Mouse (Mus musculus) liver, embryonic 11.5 days (tissue): Measurements from ENCODE around the gene Phc1. TPM values are rescaled to one million over a fixed set of nuclear protein-coding genes. Genes with fewer than 3 reads are reported as not detected.
"Not testable (repeated sequence)": the region's sequence is repeated elsewhere in the genome, so short reads cannot be mapped to it uniquely, and the experiment has no call there.

Experiments used
- ATAC-seq: fragments of 200-750 bp; cut with Nextera tagmentation; replicated peaks from 2 replicates; pipeline ENCODE4 v1.8.0; 2017; ENCODE audit warnings: moderate number of reproducible peaks, mild to moderate bottlenecking, moderate TSS enrichment, moderate library complexity; ENCODE audit not compliant: low FRiP score
- DNase-seq: peaks from one replicate; pipeline ENCODE4 v3.0.0-alpha.2; 2017; ENCODE audit warnings: low spot score
- H3K27ac ChIP-seq: fragments of 300-500 bp; sonication (generic); 2 replicates; pipeline ENCODE4 v1.5.1; 2014; ENCODE audit warnings: mild to moderate bottlenecking, low read depth, low read length, control low read depth
- H3K27me3 ChIP-seq: fragments of 300-500 bp; sonication (generic); replicated peaks from 2 replicates; pipeline ENCODE4 v1.6.1; 2014; ENCODE audit warnings: low read length, mixed read lengths; ENCODE audit not compliant: control insufficient read depth, insufficient read depth
- H3K36me3 ChIP-seq: fragments of 300-500 bp; sonication (generic); 2 replicates; pipeline ENCODE4 v1.6.1; 2014; ENCODE audit warnings: mild to moderate bottlenecking, low read length, moderate library complexity, mixed read lengths; ENCODE audit not compliant: control insufficient read depth, insufficient read depth
- H3K4me1 ChIP-seq: fragments of 300-500 bp; sonication (generic); replicated peaks from 2 replicates; pipeline ENCODE4 v1.6.1; 2014; ENCODE audit warnings: low read length, mixed read lengths; ENCODE audit not compliant: control insufficient read depth, insufficient read depth
- H3K4me2 ChIP-seq: fragments of 300-500 bp; sonication (generic); 2 replicates; pipeline ENCODE4 v1.6.1; 2014; ENCODE audit warnings: mild to moderate bottlenecking, control low read depth, moderate library complexity
- H3K4me3 ChIP-seq: fragments of 300-500 bp; sonication (generic); 2 replicates; pipeline ENCODE4 v1.5.1; 2014; ENCODE audit warnings: low read depth, low read length, control low read depth
- H3K9ac ChIP-seq: fragments of 300-500 bp; sonication (generic); 2 replicates; pipeline ENCODE4 v1.6.1; 2014; ENCODE audit warnings: low read depth, low read length, control low read depth
- H3K9me3 ChIP-seq: fragments of 300-500 bp; sonication (generic); 2 replicates; pipeline ENCODE4 v1.6.1; 2016; ENCODE audit warnings: low read length, inconsistent platforms, mixed read lengths; ENCODE audit not compliant: control insufficient read depth
- WGBS: fragments of 180-500 bp; shearing (Covaris S2); extraction: QIAGEN DNeasy Blood & Tissue Kit; methylation state at CpG from one replicate; pipeline ENCODE4 v1.1.7; 2014; 5-methylcytosine and 5-hydroxymethylcytosine counted together
- polyA plus RNA-seq: library from polyadenylated mRNA; unstranded; fragments of >200 nt; fragmentation: Nextera tagmentation; extraction: Ambion mirVana; gene quantifications from 2 replicates; pipeline ENCODE4 v1.2.1, GENCODE M21; 2014

Phc1 gene
- polyA plus RNA-seq, result 12.4 and 14.7 TPM in 2 replicates

- H3K27ac ChIP-seq, result peak within 1 kb of the TSS; percentile 66
- no peaks in the 10 kb centered on the region for H3K9me3 ChIP-seq
- 3% methylated on average over 17 of the region's 17 CpGs for WGBS
- DNase-seq (no peak), ATAC-seq (no peak; the same call in 1 of the 2 replicates)
- H3K4me2 ChIP-seq, result peak within 1 kb of the TSS; percentile 64
- peaks cover 23% of the 10 kb centered on the region for H3K4me1 ChIP-seq
- no peaks in the 10 kb centered on the region for H3K36me3 ChIP-seq
- no peaks in the 10 kb centered on the region for H3K27me3 ChIP-seq
- H3K9ac ChIP-seq, result peak within 1 kb of the TSS; percentile 71
- peak within 1 kb of the TSS; percentile 75 for H3K4me3 ChIP-seq
These were observed at the start of gene Phc1 for GRCm38 (mm10) chr6:122340349-122341000. Gene Phc1, minus strand, starts transcription at chr6:122340561.

- peak overlapping the region; percentile 90; the same call in 1 of the 2 replicates for H3K9ac ChIP-seq
- DNase-seq, ATAC-seq, H3K9me3 ChIP-seq, H3K27ac ChIP-seq, H3K27me3 ChIP-seq, H3K36me3 ChIP-seq, H3K4me1 ChIP-seq, H3K4me3 ChIP-seq: not testable (repeated sequence)
- WGBS, result 75% methylated on average over 3 of the region's 3 CpGs
- peak overlapping the region; percentile 68 for H3K4me2 ChIP-seq
These were observed 49.6 kb upstream of the Phc1 start for GRCm38 (mm10) chr6:122389986-122390385.

DNA sequence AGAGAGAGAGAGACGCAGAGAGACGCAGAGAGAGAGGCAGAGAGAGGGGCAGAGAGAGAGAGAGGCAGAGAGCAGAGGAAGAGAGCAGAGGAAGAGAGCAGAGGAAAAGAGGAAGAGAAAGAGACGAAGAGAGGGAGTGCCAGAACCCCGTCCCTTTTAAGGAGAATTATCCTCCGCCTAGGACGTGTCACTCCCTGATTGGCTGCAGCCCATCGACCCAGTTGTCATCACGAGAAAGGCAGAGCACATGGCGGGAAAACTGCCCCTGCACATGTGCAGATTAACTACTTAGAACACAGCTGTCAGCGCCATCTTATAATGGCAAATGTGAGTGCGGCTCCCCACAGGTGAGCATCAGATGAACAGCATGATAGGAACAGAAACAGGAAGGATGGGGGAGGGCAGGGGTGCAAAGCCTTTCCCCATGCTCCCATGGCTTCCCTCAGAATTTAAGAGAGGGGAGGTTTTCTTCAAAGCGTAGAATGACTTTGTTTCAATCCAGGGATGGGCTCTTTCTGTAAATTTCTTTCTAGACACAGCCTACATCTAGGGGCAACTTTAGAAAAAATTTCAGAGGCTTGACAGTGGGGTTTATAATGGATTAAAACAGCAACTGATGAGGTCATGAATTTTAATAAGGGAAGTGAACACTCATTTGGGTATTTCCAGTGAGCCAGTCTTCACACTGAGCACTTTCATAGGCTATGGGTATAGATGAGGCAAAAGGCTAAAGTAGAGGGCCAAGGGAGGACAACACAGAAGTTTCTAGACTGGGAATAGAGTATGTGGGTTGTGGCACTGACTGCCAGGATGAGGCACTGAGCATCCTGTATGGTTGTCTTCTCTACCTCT is 47.0 kb upstream of the Phc1 start:
- H3K36me3 ChIP-seq, DNase-seq, H3K4me3 ChIP-seq, H3K27ac ChIP-seq, H3K9ac ChIP-seq, H3K27me3 ChIP-seq, ATAC-seq, H3K4me2 ChIP-seq, H3K9me3 ChIP-seq, H3K4me1 ChIP-seq: not testable (repeated sequence)
- WGBS, result 75% methylated on average over 12 of the region's 12 CpGs

DNA sequence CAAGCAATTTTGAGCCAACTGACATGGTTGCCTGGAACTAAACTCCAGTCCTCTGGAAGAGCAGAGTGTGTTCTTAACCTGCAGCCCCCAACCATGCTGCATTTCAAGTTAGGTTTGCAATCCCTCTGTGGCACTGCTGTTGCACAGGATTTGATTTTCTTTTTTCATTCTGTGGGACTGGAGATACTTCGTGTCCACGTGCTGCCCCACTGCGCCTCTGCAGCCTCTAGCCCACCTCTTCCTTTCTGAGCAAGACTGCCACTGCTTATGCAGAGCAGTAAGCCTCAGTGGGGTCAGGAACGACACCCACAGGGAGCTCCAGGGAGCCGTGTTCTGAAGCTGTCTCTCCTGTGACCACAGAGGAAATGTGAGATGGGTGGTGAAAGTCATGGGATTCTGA is 45.4 kb upstream of the Phc1 start:
- Histone ChIP-seq H3K36me3 (no peaks in the 10 kb centered on the region), H3K4me2 (no peak overlapping the region), H3K9me3 (no peaks in the 10 kb centered on the region), H3K4me1 (0 out of 2 replicates have a peak, but pooled peaks cover 4% of the 10 kb centered on the region), H3K9ac (no peak overlapping the region), H3K27me3 (no peaks in the 10 kb centered on the region), H3K4me3 (no peak overlapping the region), H3K27ac (no peak overlapping the region)
- ATAC-seq (no peak), DNase-seq (no peak)
- WGBS, result 58% methylated on average over 5 of the region's 5 CpGs

DNA sequence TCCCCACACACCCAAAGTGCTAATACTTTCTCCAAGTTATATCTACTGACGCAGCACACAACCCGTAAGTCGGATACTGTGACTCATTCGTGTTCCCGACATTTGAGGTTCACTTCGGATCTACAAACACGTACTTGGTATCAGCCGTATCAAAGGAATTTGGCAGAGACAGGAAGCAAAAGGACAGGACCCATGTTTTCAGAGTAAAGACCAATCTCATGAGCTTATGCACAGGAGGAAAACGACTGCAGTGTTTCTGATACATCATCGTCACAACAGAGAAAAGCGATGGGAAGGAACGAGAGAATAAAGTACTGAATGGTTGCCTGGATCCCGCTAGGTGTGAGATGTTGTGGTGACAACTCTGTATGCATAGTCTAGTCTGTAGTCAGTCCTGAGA is 44.5 kb upstream of the Phc1 start:
- no peaks in the 10 kb centered on the region for H3K27me3 ChIP-seq
- H3K4me2 ChIP-seq, result no peak overlapping the region
- no peak overlapping the region for H3K27ac ChIP-seq
- DNase-seq (no peak), ATAC-seq (no peak)
- no peak overlapping the region for H3K4me3 ChIP-seq
- no peaks in the 10 kb centered on the region for H3K36me3 ChIP-seq
- WGBS, result 89% methylated on average over 13 of the region's 13 CpGs
- no peak overlapping the region for H3K9ac ChIP-seq
- no peaks in the 10 kb centered on the region for H3K9me3 ChIP-seq
- H3K4me1 ChIP-seq, result no peaks in the 10 kb centered on the region

- H3K9ac ChIP-seq, result no peak overlapping the region
- ATAC-seq, result no peak
- H3K9me3 ChIP-seq, result no peaks in the 10 kb centered on the region
- H3K27ac ChIP-seq, result no peak overlapping the region
- H3K36me3 ChIP-seq, result no peaks in the 10 kb centered on the region
- no peak for DNase-seq
- H3K4me3 ChIP-seq, result no peak overlapping the region
- no peaks in the 10 kb centered on the region for H3K27me3 ChIP-seq
- 55% methylated on average over 5 of the region's 5 CpGs for WGBS
- no peak overlapping the region for H3K4me2 ChIP-seq
- no peaks in the 10 kb centered on the region for H3K4me1 ChIP-seq
These were observed 42.9 kb upstream of the Phc1 start for GRCm38 (mm10) chr6:122383211-122383610.

DNA sequence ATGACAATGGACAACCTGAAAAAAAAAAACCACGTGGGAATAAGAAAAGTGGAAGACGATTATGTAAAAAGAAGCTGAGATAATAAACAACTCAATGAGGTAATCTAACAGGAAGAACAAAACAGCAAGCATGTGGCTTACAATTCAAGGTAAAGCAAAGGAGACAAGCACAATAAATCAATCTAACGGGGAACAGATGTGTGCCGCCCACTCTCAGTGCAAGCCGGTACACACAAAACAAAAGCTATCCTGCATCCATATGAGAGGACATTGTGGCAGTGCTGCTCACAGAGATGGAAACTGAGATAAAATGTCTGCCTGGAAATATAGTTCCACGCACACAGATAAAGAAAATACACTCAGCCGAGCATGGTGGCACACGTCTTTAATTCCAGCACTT is 41.7 kb upstream of the Phc1 start:
- no peaks in the 10 kb centered on the region for H3K36me3 ChIP-seq
- DNase-seq, result no peak
- no peak overlapping the region for H3K27ac ChIP-seq
- no peak overlapping the region for H3K4me3 ChIP-seq
- no peak for ATAC-seq
- WGBS, result 70% methylated on average over 8 of the region's 8 CpGs
- H3K27me3 ChIP-seq, result no peaks in the 10 kb centered on the region
- no peaks in the 10 kb centered on the region for H3K4me1 ChIP-seq
- H3K9ac ChIP-seq, result no peak overlapping the region
- H3K9me3 ChIP-seq, result no peaks in the 10 kb centered on the region
- no peak overlapping the region for H3K4me2 ChIP-seq

GRCm38 (mm10) chr6:122368245-122368644 is 27.9 kb upstream of the Phc1 start:
- no peak overlapping the region for H3K4me2 ChIP-seq
- no peak overlapping the region for H3K9ac ChIP-seq
- H3K4me1 ChIP-seq, result peaks cover 3% of the 10 kb centered on the region; the same call in 1 of the 2 replicates
- WGBS, result 43% methylated on average over 3 of the region's 3 CpGs
- ATAC-seq (0 out of 2 replicates have a peak, but pooled peaks have one; percentile 20), DNase-seq (no peak)
- no peaks in the 10 kb centered on the region for H3K9me3 ChIP-seq
- no peak overlapping the region for H3K27ac ChIP-seq
- H3K4me3 ChIP-seq, result no peak overlapping the region
- no peaks in the 10 kb centered on the region for H3K27me3 ChIP-seq
- no peaks in the 10 kb centered on the region for H3K36me3 ChIP-seq
